Mouse (Mus musculus) testis, postnatal 14 days (tissue): ENCODE measurements around the gene Sv2c.

Source experiments
- DNase-seq: peaks from one replicate; pipeline ENCODE4 v3.0.0; 2021; ENCODE audit warnings: low spot score

Sv2c gene

DNA sequence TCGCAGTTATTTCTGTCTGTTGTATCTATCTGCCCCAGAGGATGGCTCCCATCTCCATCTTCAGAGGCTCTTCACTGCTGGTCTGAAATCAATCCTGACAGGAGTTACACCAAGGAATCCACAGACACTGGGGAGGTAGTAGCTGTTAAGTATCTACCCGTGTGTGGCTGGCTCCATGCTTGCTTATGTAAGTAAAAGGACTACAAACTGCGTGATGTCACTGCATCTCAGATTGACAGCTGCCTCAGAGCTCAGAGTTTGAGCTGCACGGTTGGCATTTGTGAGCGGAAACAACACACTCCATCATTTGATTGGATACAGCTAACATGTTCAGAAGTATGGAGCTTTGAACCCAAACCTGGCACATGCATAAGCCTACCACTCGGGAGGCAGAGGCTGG is 187.8 kb downstream of the Sv2c start:
- no peak for DNase-seq

DNA sequence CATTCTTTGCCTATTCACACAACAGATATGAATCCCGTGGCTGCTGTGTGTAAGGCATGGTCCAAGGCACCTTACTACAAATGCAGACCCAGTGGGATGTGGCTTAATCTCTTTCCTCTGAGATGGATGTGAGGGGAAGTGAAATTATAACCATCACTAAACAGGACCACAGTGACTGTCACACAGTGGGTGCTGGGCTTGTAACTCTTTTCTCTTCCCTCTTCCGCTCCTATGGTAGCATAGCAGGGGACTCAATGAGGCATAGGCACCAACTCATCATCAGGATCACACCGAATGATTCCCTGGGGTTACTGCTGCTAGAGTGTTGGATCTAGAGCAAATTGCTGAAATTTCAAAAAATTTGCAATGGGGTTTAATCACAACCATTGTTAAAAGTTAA is 188.5 kb downstream of the Sv2c start:
- no peak for DNase-seq

DNA sequence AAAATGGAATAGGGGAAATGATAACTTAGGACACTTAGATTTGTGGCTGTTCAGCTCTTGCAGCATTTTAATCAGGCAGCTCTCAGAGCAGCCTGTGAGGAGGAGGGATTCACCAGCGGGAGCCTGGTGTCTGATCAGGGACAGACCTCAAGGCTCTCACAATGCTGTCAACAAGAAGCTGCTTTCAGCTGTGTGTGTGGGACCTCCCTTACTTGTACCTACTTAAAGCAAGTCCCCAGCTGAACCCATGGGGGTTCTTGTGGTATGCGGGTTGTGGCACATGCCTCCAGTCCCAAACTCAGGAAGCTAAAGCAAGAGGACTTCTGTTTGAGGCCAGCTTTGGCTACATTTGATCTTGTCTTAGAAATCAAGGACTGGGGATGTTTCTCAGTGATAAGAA is 189.8 kb downstream of the Sv2c start:
- no peak for DNase-seq

DNA sequence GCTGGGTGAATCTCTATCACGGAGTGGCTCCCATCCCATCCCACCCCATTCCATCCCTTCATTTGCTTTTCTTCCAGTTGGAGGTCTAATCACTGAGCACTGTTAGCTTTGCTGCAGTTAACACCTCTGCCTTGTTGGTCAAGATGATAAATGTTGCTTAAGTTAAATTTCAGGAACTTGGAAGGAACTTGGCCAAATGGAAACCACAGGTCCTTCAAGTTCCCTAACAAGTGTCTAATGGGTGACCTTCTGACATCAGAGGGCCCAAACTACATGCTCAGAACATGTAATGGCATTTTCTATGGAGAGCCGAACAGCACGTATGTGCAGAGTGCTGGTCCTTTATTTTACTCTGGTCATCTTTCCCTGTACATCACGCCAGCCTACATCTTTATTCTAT is 190.5 kb downstream of the Sv2c start:
- DNase-seq = no peak

DNA sequence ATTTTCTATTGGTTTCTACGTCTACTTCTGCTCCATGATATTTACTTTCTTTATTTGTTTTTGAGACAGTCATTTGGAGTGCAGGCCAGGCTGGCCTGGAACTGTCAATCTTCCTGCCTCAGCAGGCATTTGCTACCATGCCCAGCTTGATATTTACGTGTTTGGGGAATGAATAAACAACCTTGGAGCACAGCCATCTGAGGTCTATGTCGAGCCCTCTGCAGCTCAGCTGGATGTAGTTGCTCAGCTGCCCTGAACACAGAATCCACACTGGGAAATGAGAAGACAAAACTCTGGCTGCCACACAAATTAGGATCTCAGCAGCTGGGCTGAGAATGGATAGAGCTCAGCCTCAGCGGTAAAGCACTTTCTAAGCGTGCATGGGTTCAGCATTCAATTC is 191.6 kb downstream of the Sv2c start:
- no peak for DNase-seq

DNA sequence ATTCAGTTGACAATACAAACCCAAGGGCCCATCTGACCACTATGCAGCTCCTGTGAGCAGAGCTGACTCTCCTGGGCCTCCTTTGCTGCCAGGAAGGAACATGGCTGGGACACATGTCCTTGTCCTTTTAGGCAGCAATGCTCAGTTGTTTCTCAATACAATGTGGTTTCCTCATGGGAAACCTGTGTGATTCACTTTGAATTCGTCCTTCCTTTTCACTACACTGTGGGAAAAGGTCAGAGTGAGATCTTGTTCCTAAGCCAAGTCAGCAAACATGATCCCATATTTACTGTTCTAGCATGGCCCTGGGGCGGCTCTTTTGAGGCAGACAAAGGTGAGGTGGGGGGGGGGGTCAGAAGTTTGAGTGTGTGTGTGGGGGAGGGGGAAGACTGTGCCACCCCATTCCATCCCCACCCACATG is 208.2 kb downstream of the Sv2c start:
- DNase-seq = no peak

DNA sequence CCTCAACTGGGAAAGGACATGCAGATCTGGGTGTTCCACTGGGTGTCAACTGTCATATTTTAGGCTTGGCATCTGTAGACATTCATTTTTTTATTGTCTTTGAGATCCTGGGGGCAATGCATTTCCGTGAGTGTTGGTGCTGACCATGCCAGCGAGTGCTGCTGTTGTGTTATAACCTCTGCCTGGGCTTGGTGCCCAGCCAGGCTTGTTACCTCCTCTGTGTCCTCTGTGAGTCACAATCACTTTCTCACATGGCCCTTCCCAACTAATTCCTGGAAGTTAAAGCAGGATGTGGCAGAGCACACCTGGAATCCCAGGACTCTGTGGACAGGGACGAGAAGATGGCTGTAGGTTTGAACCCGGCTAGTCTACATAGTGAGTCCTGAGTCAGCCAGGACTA is 209.8 kb downstream of the Sv2c start:
- no peak for DNase-seq

DNA sequence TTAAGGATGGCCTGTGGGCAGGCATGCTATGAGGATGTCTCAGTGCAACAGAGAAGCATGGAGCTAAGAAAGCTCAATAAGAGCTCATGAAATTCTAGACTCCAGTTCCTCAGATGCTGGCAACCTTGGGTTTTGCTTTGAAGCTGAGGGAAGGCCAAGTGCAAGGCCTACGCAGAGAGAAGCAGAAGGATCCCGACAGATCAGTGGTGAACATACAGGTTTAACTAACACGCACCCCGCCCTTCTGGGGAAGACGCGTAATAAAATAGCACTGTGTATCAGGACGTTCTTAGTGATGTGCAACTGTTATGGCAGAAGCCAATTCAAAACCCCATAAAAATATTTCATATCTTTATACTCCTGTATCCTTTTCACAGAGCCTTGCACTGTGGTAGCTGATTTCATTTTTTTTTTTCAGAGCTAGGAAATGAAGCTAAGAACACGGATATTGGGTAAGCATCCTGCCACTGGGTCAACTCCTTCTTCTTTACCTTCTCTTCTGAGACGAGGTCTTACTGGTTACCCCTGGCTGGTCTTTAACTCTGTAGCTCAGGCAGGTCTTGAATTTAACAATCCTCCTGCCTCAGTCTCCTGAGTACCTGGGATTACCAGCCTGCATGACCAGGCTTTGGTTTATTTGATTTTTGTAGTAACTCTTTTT is 213.6 kb downstream of the Sv2c start:
- no peak for DNase-seq

DNA sequence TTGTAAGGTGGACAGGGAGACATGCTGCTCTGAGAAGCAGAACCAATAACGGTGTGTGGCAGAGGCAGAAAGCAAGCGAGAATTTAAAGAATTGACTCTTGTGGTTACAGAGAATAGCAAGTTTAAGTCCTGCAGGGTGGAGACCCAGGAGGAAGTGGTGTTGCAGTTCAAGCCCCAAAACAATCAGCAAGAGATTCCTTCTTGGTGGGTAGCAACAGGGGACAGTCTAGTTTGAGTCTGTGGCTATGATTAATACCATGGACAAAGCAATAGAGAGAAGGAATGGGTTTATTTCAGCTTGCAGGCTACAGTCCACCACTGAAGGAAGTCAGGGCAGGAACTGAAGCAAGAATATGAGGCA is 219.4 kb downstream of the Sv2c start:
- DNase-seq = no peak

DNA sequence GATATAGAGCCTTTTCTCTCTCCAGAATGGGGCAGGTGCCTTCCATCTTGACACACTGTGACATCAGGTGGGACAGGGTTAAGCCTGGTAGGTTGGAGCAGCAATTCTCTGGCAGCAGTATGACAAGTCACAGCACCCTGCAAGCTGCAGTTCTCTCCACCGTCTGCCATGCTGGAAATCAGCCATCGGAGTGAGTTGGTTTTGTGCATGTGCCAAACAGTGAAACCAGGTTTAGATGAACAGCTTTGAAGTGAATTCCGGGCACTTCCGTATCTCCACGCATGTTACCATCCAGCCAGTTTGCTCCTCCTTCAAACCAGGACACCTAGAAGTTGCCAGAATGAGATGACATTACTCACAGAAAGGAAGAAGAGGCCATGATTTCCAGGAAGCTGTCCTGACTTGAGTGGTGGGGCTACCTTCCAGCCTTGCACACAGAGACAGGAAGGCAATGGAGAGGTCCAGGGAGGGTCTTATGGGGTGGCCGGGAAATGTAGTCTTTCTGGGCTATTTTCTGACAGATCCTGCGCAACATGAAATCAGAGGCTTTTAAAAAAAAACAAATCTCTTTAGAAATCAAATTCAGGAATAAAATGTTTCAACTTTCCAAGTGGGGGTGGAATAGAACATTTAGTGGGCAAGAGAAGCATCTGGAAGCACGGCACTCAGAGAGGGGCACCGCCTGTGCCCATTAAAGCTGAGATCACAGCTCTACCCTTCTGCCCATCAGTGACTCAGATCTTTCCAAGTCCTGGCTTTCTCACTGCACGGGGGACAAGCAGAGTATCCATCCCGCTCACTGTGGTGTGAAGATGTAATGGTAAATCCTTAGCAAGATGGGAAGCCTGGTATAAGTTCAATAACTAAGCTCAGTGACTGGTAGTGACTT is 220.0 kb downstream of the Sv2c start:
- DNase-seq = no peak

DNA sequence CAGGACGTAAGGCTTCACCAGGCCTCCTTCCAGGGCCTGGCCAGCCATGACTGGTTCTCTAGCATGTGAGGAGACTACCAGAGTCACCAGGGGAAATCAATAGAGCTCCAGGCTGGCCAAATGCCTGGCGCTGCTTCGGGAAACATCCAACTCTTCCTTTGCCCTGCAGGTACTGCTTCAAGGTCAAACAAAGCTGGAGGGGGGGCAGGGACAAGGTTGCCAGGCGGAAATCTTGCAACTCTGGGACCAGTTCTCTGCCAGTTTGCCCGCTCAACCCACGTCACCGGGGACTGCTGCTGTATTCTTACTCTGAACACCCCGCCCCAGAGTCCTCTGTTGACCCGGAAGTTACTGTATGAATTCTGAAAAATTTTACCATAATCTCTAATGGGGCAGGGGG is 222.1 kb downstream of the Sv2c start:
- no peak for DNase-seq

DNA sequence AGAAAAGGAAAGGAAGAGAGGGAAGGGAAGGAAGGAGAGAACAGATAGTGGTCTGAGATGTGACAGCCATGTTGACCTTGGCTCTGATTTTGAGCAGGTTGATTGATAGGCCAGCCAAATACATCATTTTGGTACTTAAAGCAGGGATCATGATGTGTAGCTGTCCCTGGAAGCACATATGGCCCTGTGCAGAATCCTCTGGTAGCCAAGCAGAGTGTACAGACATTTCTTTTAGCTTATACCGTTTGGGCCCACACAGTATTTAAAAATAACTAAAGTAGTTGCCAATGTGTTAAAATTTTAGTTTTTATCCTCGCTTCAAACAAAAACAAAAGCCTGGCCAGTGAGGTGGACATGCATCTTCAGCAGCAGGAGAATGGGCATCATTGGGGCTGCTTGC is 223.1 kb downstream of the Sv2c start:
- no peak for DNase-seq
